Mouse (Mus musculus) embryo, embryonic 10.5 days (tissue): Measurements from ENCODE around the gene Zfp105.

Experiments used
- DNase-seq: peaks from one replicate; pipeline ENCODE4 v3.0.0-alpha.2; 2015; ENCODE audit warnings: low spot score

The Zfp105 gene

DNA sequence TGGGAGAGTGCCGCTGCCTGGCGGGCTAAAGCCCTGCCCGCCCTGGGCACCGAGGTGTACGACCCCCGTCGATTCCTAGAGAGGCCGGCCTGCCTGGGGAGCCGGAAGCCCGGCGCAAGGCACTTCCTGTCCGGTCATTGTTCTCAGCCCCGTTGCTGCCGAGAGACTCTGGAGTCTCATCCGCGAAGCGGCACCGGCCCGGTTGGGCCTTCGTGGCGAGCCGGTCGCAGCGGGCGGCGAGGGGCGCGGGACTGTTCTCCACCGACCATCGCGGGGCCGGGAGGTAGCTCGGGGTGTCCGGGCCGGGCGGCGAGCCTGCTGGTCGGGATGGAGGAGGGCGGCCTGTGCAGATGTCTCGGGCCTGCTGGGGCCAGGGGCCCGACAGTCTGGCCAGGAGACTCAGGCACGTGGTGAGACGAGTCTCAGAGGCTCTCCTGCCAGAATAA is at the start of gene Zfp105:
Gene Zfp105 (plus strand): TSS at position 137 of the 446 bp plus-strand sequence.
- peak; percentile 94 for DNase-seq

DNA sequence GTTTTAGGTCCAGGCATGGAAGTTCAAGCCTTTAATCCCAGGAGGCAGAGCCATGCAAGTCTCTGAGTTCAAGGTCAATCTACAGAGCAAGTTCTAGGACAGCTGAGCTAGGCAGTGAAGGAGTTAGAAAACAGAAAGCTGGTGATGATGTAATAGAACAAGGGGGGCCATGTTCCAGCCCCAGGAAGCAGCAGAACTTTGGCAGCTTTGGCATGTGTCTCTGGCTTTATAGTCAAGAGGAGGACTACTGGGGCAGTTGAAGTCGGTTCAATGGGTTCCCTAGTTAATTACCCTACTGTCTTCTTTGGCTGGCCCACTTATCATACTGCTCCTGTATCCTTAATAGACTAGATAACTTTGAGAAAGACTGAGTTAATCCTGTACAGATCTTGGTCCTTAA is 48.2 kb upstream of the Zfp105 start:
- DNase-seq, result no peak

DNA sequence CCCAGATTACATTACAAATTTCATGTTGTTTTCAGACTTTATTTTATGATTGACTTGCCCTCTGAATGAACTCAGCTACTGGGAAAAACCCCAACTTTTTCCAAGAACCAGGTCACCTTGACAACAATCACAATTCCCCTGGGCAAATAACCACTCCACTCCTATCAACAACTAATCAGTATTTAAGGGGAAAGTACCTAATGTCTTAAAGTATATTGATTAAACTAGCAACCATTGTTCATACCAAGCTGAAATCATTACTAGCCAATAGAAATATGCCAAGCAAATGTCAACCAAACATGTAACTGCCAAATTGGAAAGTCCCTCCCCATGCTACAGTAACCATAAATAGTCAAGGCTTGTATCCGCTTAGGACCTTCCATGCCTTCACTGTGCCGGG is 47.7 kb upstream of the Zfp105 start:
- DNase-seq, result no peak

DNA sequence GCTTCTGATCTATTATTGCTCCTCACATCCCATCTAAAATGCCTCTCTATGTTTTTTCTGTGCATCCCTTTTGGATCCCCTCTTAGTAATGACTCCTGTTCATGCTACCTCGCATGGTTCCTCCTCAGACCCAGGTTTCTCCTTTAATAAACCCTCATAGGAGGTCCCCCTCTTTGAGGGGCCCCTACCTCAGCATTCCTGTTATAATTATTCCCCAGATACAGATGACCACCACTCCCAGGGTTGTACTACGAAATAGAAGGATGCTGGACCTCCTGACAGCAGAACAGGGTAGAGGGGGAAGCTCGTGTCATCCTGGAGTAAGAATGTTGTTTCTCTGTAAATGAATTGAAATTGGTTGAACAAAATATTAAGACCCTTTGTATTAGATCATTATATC is 37.5 kb upstream of the Zfp105 start, which contains the start of gene Zkscan7:
Gene Zkscan7 (plus strand): TSS at position 301 of the 400 bp plus-strand sequence.
- DNase-seq, result no peak

DNA sequence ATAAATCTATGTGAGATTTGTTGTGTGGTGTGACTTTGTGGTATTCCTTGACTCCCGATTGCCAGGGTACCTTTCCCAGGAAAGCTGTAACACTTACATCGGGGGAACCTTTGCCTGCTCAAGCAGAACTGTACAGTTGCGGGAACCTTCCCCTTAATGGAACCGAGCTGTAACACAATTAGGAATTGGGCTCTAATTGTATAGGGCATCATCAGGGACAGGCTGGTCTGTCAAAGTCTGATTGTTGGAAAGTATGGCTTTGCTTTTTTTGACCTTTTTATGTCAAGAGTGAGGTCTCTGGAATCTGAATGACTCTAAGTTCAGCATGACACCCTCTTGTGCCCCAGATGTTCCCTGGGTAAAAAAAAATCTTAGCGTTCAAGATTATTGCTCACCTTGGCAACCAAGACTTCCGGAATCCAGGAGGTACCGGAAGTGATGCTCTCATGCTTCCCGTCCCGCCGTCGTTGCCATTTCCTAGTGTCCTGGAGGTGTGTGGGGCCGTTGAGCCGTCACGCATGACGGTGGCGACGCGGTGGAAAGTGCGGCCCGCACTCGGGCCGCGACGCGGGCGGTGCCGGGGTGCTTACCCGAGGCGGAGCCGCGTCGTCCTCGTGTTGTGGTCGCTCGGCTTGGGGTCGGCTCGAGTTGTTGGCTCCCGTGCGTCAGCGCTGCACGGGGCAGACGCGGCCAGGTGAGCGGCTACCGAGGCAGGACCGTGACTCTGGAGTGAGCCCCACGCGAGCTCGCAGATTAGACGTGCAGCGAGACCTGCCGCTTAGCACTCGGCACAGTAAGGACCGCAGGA is 36.3 kb upstream of the Zfp105 start:
- DNase-seq, result peak; percentile 86

DNA sequence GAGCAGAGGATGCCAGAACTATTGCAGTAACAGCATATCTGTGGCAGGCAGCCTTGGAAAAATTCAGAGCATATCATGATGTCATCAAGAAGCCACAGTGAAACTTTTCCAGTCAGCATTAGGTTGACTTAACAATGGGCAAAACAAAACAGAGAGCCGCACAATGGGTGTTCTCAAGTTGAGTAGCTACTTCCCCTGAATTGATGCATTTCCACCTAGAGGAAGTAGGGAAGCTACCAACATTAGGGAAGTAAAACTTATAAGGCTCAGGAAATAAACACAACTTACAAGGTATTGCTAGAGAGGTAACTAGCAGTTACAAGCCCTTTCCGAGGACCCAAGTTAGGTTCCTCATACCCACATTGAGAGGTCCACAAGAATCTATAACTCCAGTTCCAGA is 21.8 kb upstream of the Zfp105 start:
- DNase-seq, result no peak

DNA sequence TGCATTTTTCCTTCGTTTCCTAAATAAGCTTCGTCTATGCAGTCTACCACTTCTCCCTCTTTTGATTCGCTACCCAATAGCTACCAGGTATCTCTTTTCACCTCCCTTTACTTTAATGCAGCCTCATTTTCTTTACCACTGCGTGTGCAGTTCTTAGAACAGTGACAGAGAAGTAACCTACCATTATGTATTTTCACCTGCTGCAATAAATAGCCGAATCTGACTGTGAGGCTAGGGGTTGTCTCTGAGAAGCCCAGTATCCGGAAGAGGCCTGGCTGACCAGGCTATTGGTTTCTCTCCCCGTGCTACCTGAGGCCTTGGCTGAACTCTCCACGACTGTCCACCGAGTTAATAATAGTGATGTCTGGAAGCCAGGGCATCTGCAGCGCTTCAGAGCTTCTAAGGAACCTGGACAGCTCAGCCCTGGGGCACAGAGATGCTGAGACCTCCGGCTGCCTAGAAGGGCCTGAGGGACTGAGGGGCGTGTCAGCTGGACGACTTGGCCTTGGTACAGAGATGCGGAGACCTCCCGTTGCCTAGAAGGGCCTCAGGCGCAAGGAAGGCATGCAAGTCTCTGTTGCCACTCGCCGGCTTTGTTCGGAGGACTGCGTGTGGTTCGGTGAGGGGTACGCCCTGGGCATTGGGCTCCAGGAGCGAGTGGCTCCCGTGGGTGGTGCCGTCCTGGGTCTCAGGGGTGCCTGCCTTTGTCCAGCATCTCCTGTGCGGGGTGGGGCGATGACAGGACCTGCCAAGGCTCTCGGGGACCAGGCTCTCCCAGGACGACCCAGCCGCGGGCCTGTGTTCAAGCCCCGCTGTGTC is 19.9 kb upstream of the Zfp105 start:
- DNase-seq, result peak; percentile 92

DNA sequence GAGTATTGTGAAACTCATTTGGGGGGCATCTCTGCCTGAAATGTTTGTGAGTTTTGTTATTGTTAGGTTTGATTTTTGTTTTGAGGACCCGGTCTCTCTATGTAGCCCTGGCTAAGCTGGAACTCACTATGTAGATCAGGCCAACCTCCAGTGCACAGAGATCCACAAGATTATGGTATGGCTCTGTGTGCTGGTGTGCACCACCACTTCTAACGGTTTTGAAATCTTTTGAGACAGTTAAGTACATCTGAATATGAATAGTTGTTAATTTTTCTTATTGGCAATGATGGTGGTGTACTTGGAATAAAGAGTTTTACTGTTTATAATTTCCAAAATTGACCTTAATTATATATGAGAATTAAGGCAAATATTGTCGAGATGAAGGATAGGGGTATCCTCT is 436 bp upstream of the Zfp105 start:
- no peak for DNase-seq

DNA sequence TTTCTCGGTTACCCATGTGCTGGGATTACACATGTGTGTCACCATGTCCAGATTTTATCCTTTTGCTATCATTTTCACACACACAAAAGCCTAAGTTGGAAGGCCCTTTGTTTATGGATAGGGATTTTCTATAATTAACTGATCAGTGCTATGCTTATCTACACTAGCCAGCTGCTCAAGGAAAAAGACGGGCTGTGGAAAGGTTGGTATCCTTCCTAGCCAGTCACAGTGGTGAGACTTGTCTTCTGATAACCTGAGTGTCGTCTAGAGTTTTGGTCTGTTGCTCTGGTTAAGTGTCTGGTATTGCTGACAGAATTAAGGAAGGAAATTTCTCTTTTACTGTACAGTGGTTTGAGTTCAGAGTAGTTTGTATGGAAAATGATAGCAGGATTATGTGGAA is 6.0 kb downstream of the Zfp105 start:
- DNase-seq, result no peak

DNA sequence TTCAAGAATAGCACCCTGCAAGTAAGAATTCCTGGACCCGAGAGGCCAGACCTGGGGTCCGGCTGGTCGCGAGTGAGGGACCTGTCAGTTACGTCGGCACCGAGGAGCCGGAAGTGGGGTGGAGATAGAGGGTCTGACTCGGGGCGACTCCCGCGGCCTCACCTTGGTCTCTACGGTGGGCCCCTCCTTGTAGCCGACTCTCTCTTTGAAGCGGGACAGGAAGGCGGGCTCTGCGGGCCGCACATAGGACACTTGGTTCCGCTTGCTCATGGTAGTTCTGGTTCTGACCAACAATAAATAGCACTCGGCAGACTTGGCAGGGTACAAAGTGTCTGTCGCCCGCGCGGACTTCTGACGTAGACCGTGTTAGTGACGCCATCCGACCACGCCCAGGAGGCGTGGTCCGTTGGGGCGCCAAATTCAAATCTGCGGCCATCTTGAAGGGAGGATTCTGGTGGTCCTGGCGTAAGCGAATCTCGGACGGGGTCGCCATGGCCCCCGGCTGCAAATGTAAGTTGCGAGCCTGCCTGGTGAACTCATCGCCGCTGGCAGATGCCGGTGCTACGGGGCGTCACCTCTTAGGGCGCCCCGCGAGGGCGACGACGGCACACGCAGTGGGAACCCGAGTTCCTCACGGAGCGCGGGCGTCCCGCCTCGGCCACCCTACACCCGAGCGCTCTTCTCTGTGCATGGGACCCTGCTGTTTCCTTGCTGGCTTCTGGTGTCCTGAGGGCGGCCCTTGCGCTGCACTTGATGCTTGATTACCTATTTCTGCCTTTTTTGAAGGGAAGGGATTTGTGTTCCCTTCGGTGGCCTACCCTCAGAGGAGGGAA is 28.0 kb downstream of the Zfp105 start, which contains the start of the genes 1110059G10Rik and Kif15:
Gene 1110059G10Rik (minus strand): TSS at position 358 of the 833 bp plus-strand sequence.
Gene Kif15 (plus strand): TSS at position 404 of the 833 bp plus-strand sequence.
- DNase-seq, result peak; percentile 97
